Mouse (Mus musculus) effector memory CD4-positive, alpha-beta T cell, adult 5 months (primary cell): ENCODE measurements around the gene Gdap1l1. TPM values are rescaled to one million over a fixed set of nuclear protein-coding genes. Genes with fewer than 3 reads are reported as not detected.

Experiments
- polyA plus RNA-seq: library from polyadenylated mRNA; unstranded; fragments of 100-300 nt; shearing (Covaris generic); gene quantifications from one replicate; pipeline ENCODE4 v1.2.1, GENCODE M21; 2017

Gdap1l1 gene
- polyA plus RNA-seq, result not detected

DNA sequence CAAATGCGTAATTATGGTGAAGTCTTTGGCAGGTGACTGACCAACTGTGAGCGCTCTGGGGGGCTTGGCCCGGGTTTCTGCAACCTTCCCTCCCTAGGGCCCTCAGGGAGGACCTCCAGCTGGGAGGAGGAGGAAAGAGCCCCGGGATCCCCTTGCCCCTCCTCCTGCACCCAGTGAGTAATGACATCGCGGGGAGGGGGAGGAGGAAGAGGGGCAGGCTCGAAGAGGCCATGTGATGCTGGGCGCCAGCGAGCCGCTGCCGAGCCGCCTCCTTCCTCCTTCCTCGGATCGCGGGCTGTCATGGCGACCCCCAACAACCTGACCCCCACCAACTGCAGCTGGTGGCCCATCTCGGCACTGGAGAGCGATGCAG is at the start of gene Gdap1l1:
Gene Gdap1l1, plus strand, starts transcription at position 231 of the 373 bp plus-strand sequence.

GRCm38 (mm10) chr2:163397905-163398304 is 40.4 kb upstream of the Gdap1l1 start, which contains the start of gene Jph2:
TSS of gene Jph2 (minus strand) at chr2:163397993.

DNA sequence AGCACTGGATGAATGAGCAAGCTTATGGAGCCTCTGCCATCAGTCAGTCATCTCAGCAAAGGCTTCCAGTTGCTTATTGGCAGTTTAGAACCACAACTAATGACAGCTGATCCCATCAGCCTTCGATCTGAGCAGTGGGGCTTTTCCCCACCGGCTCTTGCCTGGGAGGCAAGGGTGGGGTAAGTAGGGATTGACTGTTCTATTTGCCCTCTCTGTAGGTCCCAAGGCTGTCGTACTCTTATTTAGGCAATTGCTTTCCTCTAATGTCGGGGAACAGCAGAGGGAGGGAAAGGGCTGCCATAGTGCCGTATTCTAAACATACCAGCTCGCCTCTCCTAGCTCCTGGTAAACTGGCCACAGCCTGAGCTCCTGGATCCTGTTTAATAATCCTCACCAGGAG is 13.7 kb upstream of the Gdap1l1 start, which contains the start of gene Oser1:
Gene Oser1, minus strand, starts transcription at position 101 of the 400 bp plus-strand sequence.

DNA sequence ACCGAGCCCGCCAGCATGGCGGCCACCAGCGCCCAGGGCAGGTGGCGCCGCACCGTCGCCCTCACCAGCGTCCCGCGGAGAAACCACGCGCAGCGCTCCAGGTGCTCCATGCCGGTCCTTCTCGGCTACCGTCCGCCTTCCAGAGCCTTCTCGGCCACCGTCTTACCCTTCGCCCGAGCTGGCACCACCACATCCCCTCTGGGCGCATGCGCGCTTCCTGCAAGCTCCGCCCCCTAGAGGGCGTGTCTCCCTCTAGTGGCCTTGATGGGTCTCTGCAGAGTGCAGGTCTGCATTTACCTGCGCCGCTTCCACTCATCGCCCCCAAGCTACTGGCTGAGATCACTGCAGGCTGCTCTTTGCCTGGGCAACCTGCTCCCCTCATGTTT is 34.2 kb downstream of the Gdap1l1 start, which contains the start of gene Fitm2:
Gene Fitm2, minus strand, starts transcription at position 164 of the 386 bp plus-strand sequence.

DNA sequence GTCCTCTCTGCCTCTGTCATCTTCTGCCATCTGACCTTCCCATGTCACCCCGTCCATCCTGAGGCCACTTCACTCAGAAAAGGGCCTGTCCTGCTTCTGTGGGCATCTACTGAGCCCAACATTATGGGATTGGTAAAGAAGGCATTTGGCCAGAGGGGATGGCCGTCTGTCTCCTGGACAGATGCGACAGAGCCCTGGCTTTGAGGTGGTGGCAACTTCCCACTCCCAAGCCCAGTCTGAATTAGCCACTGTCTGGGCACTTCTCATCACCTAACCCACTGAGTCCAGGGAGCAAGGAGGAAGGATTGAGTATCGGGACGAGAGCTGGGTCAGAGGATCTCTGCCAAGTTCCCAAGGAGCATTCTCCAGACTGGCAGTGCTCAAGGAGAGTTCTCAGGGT is 53.7 kb downstream of the Gdap1l1 start, which contains the start of gene R3hdml:
Gene R3hdml, plus strand, starts transcription at position 301 of the 400 bp plus-strand sequence.

Other genes with a start within 250 kb of the Gdap1l1 start
- gene Tox2, start 235.4 kb upstream of the Gdap1l1 start, polyA plus RNA-seq, result 57.9 TPM
- not detected for gene Jph2, start 40.5 kb upstream of the Gdap1l1 start, polyA plus RNA-seq
- gene Oser1, start 13.8 kb upstream of the Gdap1l1 start, polyA plus RNA-seq, result 196 TPM
- gene Fitm2, start 34.2 kb downstream of the Gdap1l1 start, polyA plus RNA-seq, result 2.9 TPM
- gene R3hdml, start 53.8 kb downstream of the Gdap1l1 start, polyA plus RNA-seq, result not detected
- not detected for gene Hnf4a, start 68.3 kb downstream of the Gdap1l1 start, polyA plus RNA-seq
- gene Ttpal, start 163.8 kb downstream of the Gdap1l1 start, polyA plus RNA-seq, result 44.4 TPM
- 507 TPM for gene Serinc3, start 206.7 kb downstream of the Gdap1l1 start, polyA plus RNA-seq
- 3.5 TPM for gene Pkig, start 219.9 kb downstream of the Gdap1l1 start, polyA plus RNA-seq